Mouse (Mus musculus) myocyte (in vitro differentiated cells): Measurements from ENCODE around the gene Sash1. TPM values are rescaled to one million over a fixed set of nuclear protein-coding genes. Genes with fewer than 3 reads are reported as not detected.

ENCODE experiments used
- H3K27me3 ChIP-seq: one replicate; pipeline ENCODE4 v1.6.1; 2011; ENCODE audit not compliant: control insufficient read depth, insufficient read depth, insufficient read length
- H3K36me3 ChIP-seq: one replicate; pipeline ENCODE4 v1.6.1; 2011; ENCODE audit not compliant: control insufficient read depth, insufficient read depth
- H3K4me2 ChIP-seq: one replicate; pipeline ENCODE4 v1.6.1; 2011; ENCODE audit warnings: low read depth, control low read depth
- H3K4me3 ChIP-seq: one replicate; pipeline ENCODE4 v1.5.1; 2011; ENCODE audit warnings: mild to moderate bottlenecking, control low read depth, moderate library complexity
- H3K79me2 ChIP-seq: one replicate; pipeline ENCODE4 v1.6.1; 2011; ENCODE audit not compliant: control insufficient read depth, insufficient read depth
- H3ac ChIP-seq: one replicate; pipeline ENCODE4 v1.6.1; 2011; ENCODE audit not compliant: control insufficient read depth, insufficient read length
- CEBPB ChIP-seq: IDR thresholded peaks from 2 replicates; pipeline ENCODE4 v1.6.1; 2011; ENCODE audit warnings: mild to moderate bottlenecking, moderate library complexity; ENCODE audit not compliant: poor library complexity, insufficient read depth, severe bottlenecking
- E2F4 ChIP-seq: IDR thresholded peaks from one replicate; pipeline ENCODE4 v1.6.1; 2011; ENCODE audit warnings: mild to moderate bottlenecking, control low read depth, moderate library complexity; ENCODE audit not compliant: insufficient read depth
- MAX ChIP-seq: IDR thresholded peaks from one replicate; pipeline ENCODE4 v1.6.1; 2011; ENCODE audit warnings: low read depth, mild to moderate bottlenecking, control low read depth
- MYOD1 ChIP-seq, 3 experiments: IDR thresholded peaks; one replicate each; pipeline ENCODE4 v1.6.1; 2011; ENCODE audit warnings: control low read depth in 2 of 3, low read depth in 2 of 3, mild to moderate bottlenecking in 2 of 3, moderate library complexity in 1 of 3; ENCODE audit not compliant: insufficient read length in 2 of 3, control insufficient read depth in 1 of 3
- MYOG ChIP-seq, 3 experiments: IDR thresholded peaks; one replicate each; pipeline ENCODE4 v1.6.1; 2011; ENCODE audit warnings: control low read depth in 2 of 3, low read depth in 2 of 3, mild to moderate bottlenecking in 2 of 3; ENCODE audit not compliant: insufficient read length in 2 of 3, control insufficient read depth in 1 of 3, insufficient read depth in 1 of 3
- POLR2A ChIP-seq: IDR thresholded peaks from one replicate; pipeline ENCODE4 v1.6.1; 2011; ENCODE audit warnings: low read depth, mild to moderate bottlenecking, control low read depth, moderate library complexity; ENCODE audit not compliant: insufficient read length
- POLR2AphosphoS2 ChIP-seq: IDR thresholded peaks from one replicate; pipeline ENCODE4 v1.6.1; 2011; ENCODE audit warnings: low read depth, control low read depth; ENCODE audit not compliant: insufficient read length
- REST ChIP-seq: IDR thresholded peaks from one replicate; pipeline ENCODE4 v1.6.1; 2011; ENCODE audit warnings: mild to moderate bottlenecking, control low read depth, moderate library complexity; ENCODE audit not compliant: insufficient read depth, insufficient read length
- SRF ChIP-seq: IDR thresholded peaks from one replicate; pipeline ENCODE4 v1.6.1; 2011; ENCODE audit warnings: low read depth; ENCODE audit not compliant: control insufficient read depth, insufficient read length
- TCF12 ChIP-seq: IDR thresholded peaks from one replicate; pipeline ENCODE4 v1.6.1; 2011; ENCODE audit warnings: mild to moderate bottlenecking, control low read depth; ENCODE audit not compliant: poor library complexity, insufficient read depth, severe bottlenecking
- TCF3 ChIP-seq: IDR thresholded peaks from one replicate; pipeline ENCODE4 v1.6.1; 2011; ENCODE audit warnings: low read depth, control low read depth; ENCODE audit not compliant: insufficient read length
- USF1 ChIP-seq: IDR thresholded peaks from one replicate; pipeline ENCODE4 v1.6.1; 2011; ENCODE audit warnings: low read depth, mild to moderate bottlenecking, control low read depth, moderate library complexity
- polyA plus RNA-seq: library from polyadenylated mRNA; unstranded; fragments of >200 nt; fragmentation: generic; extraction: Trizol; gene quantifications from one replicate; pipeline ENCODE4 v1.2.1, GENCODE M21; 2012; ENCODE audit warnings: missing spikeins

The Sash1 gene
- polyA plus RNA-seq, 1 experiment = 1.9 TPM

DNA sequence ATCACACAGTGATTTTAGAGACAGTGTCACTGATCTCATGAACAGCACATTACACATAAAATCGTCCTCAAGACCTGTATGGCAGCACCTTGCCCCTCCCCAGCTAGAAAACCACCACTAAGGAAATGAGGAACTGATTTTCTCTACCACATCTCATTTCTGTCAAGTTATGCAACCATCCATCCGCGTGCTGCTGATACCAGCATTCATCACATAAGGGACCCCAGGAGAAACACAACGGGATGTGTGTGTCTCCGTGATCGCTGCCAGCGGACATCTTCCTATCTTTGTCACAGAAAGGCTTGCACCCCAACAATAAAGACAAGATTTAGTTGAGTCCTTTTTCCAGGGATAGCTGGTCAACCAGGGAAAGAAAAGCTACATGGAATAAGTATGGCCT, 27.2 kb downstream of the Sash1 start:
- Histone ChIP-seq H3K36me3 (no peaks in the 10 kb centered on the region), H3K4me2 (no peak overlapping the region), H3K4me3 (no peak overlapping the region), H3K27me3 (no peaks in the 10 kb centered on the region), H3K79me2 (no peaks in the 10 kb centered on the region), H3ac (no peak overlapping the region)
- TF ChIP-seq REST (no peak), CEBPB (no peak), TCF3 (no peak), TCF12 (no peak), POLR2AphosphoS2 (no peak), MYOG (IDR thresholded peaks at IDR 0.05; ENCODE audit: control insufficient read depth in 1 of 3, insufficient read depth in 1 of 3, insufficient read length in 2 of 3, low read depth in 2 of 3) (no peak), MAX (no peak), SRF (no peak), MYOD1 (IDR thresholded peaks at IDR 0.05; ENCODE audit: control insufficient read depth in 1 of 3, insufficient read length in 2 of 3, low read depth in 2 of 3) (no peak)

DNA sequence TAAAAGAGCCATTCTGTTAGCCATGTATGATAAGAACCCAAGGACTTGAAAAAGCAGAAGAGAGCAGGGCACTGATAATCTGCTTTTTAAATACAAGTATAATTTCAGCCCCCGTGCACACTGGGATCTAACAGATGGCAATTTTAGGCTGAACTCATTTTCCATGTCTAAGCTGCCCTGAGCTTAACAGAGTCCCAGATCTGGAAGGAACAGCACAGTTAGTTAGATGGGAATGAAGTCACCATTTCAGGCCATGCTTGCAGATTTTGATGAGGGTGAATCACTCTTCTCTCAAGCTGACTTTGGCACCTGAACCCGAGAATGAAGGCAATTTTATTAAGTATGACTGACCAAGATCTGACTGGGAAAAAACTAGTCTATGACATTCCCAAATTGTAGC, 28.9 kb downstream of the Sash1 start:
- H3ac ChIP-seq = no peak overlapping the region

DNA sequence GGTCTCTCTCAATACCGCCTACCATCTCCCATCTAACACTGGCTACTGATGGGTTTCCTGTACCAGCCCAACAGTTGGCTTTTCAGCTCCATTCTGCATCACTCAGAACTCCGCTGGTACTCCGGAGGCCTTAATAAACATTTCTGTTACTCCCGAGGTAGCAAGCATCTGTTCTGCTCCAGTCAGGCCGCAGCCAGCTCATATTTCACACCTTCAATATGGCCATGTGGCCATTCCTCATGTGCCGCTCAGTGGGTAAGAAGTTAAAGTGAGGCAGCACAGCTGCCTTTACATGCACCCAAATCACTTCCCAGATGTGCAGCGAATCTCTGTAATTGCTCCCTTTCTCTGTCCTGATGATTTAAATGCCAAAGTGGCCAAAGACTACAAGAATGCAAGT, 32.5 kb downstream of the Sash1 start:
- Histone ChIP-seq H3K79me2 (no peaks in the 10 kb centered on the region), H3K36me3 (no peaks in the 10 kb centered on the region), H3ac (no peak overlapping the region), H3K4me2 (no peak overlapping the region), H3K27me3 (no peaks in the 10 kb centered on the region), H3K4me3 (no peak overlapping the region)
- TF ChIP-seq TCF12 (no peak), POLR2AphosphoS2 (no peak), E2F4 (no peak), TCF3 (no peak), CEBPB (no peak), POLR2A (no peak), MAX (no peak), MYOD1 (IDR thresholded peaks at IDR 0.05; ENCODE audit: control insufficient read depth in 1 of 3, insufficient read length in 2 of 3, low read depth in 2 of 3) (no peak), MYOG (IDR thresholded peaks at IDR 0.05; ENCODE audit: control insufficient read depth in 1 of 3, insufficient read depth in 1 of 3, insufficient read length in 2 of 3, low read depth in 2 of 3) (no peak), USF1 (no peak), SRF (no peak), REST (no peak)

More for the DNA sequence above, 28.9 kb downstream of the Sash1 start:
- Histone ChIP-seq H3K79me2 (no peaks in the 10 kb centered on the region), H3K4me3 (no peak overlapping the region), H3K27me3 (no peaks in the 10 kb centered on the region), H3K36me3 (no peaks in the 10 kb centered on the region), H3K4me2 (no peak overlapping the region)
- TF ChIP-seq USF1 = no peak
- TF ChIP-seq E2F4 = no peak
- TF ChIP-seq MYOD1 (IDR thresholded peaks at IDR 0.05; ENCODE audit: control insufficient read depth in 1 of 3, insufficient read length in 2 of 3, low read depth in 2 of 3) = no peak
- TF ChIP-seq POLR2AphosphoS2 = no peak
- no peak for TF ChIP-seq TCF3
- no peak for TF ChIP-seq MYOG (IDR thresholded peaks at IDR 0.05; ENCODE audit: control insufficient read depth in 1 of 3, insufficient read depth in 1 of 3, insufficient read length in 2 of 3, low read depth in 2 of 3)
- TF ChIP-seq MAX = no peak
- no peak for TF ChIP-seq SRF
- TF ChIP-seq CEBPB = no peak
- no peak for TF ChIP-seq POLR2A
- no peak for TF ChIP-seq TCF12
- TF ChIP-seq REST = no peak

DNA sequence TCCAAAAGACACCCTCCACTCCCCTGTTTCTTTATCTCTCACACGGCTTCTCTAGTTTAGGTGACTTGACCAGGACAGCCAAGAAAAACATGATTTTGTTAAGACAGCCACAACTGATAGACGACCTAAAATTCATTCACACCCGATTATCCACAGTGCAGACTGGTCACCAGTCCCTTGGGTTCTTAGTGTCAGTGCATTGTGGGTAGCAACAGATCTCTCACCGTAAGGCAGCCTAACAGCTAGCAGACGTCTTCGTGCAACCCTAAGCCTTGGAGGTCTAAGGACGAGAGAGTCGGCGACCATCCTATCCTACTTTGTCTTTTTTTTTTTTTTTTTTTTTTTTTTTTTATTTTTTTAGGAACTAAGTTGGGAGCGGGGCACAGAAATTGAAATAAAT, 34.2 kb downstream of the Sash1 start:
- Histone ChIP-seq H3K79me2 (no peaks in the 10 kb centered on the region), H3K36me3 (no peaks in the 10 kb centered on the region), H3K4me3 (no peak overlapping the region), H3ac (no peak overlapping the region), H3K4me2 (no peak overlapping the region), H3K27me3 (no peaks in the 10 kb centered on the region)
- TF ChIP-seq REST (no peak), POLR2A (no peak), POLR2AphosphoS2 (no peak), E2F4 (no peak), CEBPB (no peak), MYOD1 (IDR thresholded peaks at IDR 0.05; ENCODE audit: control insufficient read depth in 1 of 3, insufficient read length in 2 of 3, low read depth in 2 of 3) (no peak), TCF12 (no peak), MAX (no peak), TCF3 (no peak), SRF (no peak)

DNA sequence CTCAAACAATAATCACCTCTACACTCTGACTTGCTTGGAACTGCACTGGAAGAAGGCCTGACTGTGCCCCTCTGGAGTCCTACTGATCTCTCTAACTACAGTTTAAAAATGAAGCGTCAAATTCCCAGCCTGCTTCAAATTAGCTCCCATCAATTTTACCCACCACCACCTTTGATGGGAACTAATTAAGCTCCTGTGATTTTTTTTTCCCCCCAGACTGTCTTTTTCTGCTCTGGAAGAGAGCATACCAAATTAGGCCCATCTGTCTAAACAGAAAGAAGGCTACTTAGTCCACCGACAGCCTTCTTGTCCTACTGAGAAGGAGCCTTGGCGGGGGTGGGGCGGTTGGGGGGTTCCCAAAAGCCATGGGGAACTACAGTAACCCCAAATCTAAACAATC, 37.9 kb downstream of the Sash1 start:
- no peaks in the 10 kb centered on the region for H3K36me3 ChIP-seq
- H3K4me2 ChIP-seq = no peak overlapping the region
- no peaks in the 10 kb centered on the region for H3K79me2 ChIP-seq
- TF ChIP-seq TCF12 = no peak
- no peak for TF ChIP-seq MYOD1 (IDR thresholded peaks at IDR 0.05; ENCODE audit: control insufficient read depth in 1 of 3, insufficient read length in 2 of 3, low read depth in 2 of 3)
- no peak for TF ChIP-seq E2F4
- TF ChIP-seq MAX = no peak
- TF ChIP-seq POLR2AphosphoS2 = no peak
- TF ChIP-seq REST = no peak
- no peak for TF ChIP-seq USF1
- H3K4me3 ChIP-seq = no peak overlapping the region
- no peaks in the 10 kb centered on the region for H3K27me3 ChIP-seq
- no peak overlapping the region for H3ac ChIP-seq
